Mouse (Mus musculus) heart, adult 8-10 months (tissue): Measurements from ENCODE around the gene Poc1a. TPM values are rescaled to one million over a fixed set of nuclear protein-coding genes. Genes with fewer than 3 reads are reported as not detected.

Experiments
- DNase-seq: peaks from one replicate; pipeline ENCODE4 v3.0.0; 2022; ENCODE audit warnings: low spot score
- total RNA-seq, 4 experiments: library from RNA; stranded (reverse); gene quantifications; 2 replicates each; pipeline ENCODE4 v1.2.4; 2022

Poc1a gene
- total RNA-seq, 4 experiments from 2014 or later: 3.2 to 4.9 (median 4.7) TPM

- DNase-seq: no peak
Observed at GRCm38 (mm10) chr9:106367001-106367400, 86.1 kb downstream of the Poc1a start.

- DNase-seq: peak; percentile 99
Observed at GRCm38 (mm10) chr9:106367592-106368111, 86.8 kb downstream of the Poc1a start.

GRCm38 (mm10) chr9:106368112-106368717 is 87.4 kb downstream of the Poc1a start, which contains the start of gene Dusp7:
Gene Dusp7 (plus strand): TSS chr9:106368632.
- DNase-seq: peak; percentile 76

DNA sequence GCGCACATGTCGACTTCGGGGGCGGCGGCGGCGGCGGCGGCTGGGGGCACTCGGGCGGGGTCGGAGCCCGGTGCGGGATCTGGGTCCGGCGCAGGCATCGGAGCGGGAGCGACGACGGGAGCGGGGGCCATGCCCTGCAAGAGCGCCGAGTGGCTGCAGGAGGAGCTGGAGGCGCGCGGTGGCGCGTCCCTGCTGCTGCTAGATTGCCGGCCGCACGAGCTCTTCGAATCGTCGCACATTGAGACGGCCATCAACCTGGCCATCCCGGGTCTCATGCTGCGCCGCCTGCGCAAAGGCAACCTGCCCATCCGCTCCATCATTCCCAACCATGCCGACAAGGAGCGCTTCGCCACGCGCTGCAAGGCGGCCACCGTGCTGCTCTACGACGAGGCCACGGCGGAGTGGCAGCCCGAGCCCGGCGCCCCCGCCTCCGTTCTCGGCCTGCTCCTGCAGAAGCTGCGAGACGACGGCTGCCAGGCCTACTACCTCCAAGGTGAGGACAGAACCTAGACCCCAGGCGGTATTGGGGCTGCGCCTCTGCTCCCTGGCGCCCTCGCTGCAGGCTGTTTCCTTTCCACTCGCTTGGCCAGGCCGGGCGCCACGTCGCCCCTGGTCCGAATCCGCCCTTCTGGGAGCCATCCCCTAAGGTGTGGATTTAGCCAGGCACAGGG is 88.1 kb downstream of the Poc1a start:
- no peak for DNase-seq

DNA sequence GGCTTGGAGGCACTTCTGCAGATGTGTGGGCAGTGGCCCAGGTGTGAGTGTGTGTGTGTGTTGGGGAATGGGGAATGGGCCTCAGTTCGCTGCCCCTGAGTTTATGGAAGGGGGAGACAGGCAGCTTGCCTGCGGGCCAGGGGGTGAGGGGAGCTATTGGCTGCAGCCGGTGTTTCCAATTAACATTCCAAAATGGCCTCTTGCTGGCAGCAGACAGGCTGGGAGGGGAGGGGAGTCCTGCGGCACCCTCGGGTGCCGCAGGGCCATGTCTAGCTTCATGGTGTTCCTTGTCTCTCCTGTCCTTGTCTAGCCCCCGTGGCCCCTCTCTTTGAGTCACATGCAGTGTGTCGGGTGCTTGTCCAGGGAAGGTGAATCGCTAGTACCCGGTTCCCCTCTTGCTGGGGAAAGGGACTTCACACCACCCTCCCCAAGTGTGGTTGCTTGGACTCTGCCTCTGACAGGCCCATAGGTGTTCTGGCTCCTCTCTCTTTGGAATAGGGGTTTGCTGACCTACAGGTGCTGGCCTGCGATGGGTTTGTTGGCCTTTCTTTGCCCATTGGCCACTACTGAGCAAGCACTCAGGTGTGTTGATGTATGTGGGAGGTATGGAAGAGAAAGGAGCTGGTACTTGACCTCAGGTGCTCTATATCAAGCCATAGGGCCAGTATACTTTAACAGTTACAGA is 89.1 kb downstream of the Poc1a start:
- peak; percentile 68 for DNase-seq

- DNase-seq: no peak
Observed at GRCm38 (mm10) chr9:106370620-106371383, 89.9 kb downstream of the Poc1a start.

GRCm38 (mm10) chr9:106371384-106371671 is 90.5 kb downstream of the Poc1a start:
- DNase-seq: peak; percentile 37

DNA sequence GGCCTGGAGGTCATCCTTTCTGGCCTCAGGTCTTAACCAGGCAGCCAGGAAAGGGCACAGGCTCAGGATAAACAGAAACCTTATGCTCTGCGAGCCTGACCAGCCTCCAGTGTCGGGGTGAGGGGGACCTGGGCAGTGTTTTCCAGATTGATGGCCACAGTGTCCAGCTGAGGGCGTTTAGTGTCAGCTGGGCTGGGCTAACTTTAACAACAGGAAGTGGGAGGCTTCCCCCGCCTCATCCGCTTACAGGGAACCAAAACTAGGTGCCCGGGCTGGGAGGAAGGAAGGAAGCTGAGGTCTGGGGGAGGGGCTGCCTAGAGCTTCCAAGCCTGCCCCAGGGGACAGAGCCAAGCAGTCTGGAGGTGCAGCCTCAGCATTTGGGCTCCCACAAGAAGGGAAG is 90.9 kb downstream of the Poc1a start:
- DNase-seq: peak; percentile 96

DNA sequence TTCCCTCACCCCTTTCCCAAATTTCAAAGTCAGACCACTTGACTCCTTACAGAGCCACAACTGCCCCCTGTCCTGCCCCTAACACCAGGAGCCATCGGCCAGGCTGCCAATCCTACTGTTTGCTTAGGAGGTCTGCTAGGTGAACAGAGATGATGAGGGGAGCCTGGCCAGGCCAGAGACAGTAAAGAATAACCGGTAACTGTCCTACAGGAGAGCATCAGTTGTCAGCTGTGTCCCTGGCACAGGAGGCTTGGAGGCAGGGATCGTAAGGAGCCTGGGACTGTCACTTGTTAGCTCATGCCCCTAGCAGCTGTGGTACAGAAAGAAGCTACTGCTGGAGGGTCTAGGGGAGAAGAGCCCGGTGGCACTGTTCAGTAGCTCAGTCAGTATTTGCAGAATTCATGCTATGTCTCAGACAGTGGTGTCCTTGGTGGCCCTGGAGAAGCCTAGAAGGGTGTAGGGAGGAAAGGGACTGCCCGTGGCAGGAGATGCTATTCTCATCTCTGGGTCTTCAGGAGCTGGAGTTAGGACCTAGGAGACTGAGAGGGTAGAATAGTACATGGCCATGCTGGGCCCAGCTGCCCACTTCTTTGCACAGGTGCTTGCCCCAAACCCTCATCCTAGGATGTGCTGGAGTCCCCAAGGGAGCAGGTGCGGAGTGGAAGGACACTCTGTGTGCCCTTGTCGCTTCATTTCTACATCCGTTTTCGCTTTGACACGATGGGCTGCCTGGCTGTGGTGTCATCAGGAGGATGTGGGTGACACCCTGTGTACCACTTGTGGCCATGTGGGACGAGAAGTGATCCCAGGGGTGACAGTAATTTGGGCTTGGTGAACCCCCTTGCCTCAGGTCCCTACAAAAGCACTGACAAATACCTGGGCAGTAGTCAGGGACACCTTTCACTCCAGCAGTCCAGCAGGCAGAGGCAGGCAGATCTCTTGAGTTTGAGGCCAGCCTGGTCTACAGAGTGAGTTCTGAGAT is 91.9 kb downstream of the Poc1a start:
- no peak for DNase-seq

GRCm38 (mm10) chr9:106373973-106374372 is 93.1 kb downstream of the Poc1a start:
- no peak for DNase-seq

GRCm38 (mm10) chr9:106377247-106377646 is 96.4 kb downstream of the Poc1a start:
- DNase-seq: no peak

- DNase-seq: no peak
Observed at GRCm38 (mm10) chr9:106378045-106378444, 97.2 kb downstream of the Poc1a start.

DNA sequence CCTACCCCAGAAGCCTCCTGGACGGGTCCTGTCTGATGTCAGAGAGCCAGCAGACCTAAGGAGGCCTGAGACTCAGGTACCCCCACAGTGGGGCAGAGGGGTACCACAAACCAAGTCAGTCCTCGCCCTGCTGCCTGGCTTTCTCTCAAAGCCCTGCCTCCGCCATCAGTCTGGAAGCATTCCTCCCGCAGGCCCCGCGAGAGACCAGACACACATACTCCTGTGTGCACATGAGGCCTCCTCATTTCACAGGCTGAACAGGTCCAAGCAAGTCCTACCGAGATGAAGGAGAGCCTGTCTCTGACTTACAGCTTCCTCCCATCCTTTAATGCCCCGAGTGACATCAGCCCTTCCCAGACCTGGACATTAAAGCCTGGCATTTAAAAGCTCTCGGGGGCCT is 97.9 kb downstream of the Poc1a start:
- no peak for DNase-seq

- peak; percentile 46 for DNase-seq
Observed at GRCm38 (mm10) chr9:106386181-106386864, 105.5 kb downstream of the Poc1a start.

GRCm38 (mm10) chr9:106392828-106393527 is 112.1 kb downstream of the Poc1a start:
- DNase-seq: no peak

GRCm38 (mm10) chr9:106393548-106393947 is 112.7 kb downstream of the Poc1a start:
- DNase-seq: no peak

GRCm38 (mm10) chr9:106394649-106395602 is 114.1 kb downstream of the Poc1a start:
- DNase-seq: no peak

DNA sequence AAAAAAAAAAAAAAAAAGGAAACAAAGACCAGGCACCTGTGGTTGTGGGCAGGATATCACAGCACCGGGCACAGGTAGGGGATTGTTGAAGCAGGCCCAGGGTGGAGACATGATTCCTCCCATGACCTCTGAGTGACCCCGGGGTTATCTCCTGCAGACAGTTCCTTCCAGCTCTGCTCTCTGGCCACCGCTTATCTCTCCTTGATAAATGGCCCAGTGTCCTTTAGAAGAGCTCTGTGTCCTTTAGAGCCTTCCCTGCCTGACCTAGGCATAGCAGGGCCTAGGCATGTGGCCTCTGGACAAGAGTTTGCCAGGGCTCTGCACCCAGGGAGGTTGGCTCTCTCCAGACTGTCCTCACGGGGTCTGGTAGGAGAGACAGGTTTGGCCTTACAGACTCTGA is 116.9 kb downstream of the Poc1a start:
- DNase-seq: no peak
